In genomic region chr3:137611110-137611857, GRCm38 (mm10) we compare ENCODE assay signal across 10 mouse cellular contexts. TPM values are rescaled to one million over a fixed set of nuclear protein-coding genes. Genes with fewer than 3 reads are reported as not detected.
DNase-seq lines count a peak whose midpoint lies in the region; ATAC-seq and TF ChIP-seq lines count a peak whose summit lies in the region.
"Had no signal": no experiment of that assay in that cellular context is flagged by ENCODE, and none has a peak within 500 bp of the region (broad histone marks: within the 10 kb centered on the region; RNA-seq: fewer than 3 reads in every experiment).

No protein-coding gene starts in this region.

- no peak for TF ChIP-seq POLR2A in liver, adult 2 months (IDR thresholded peaks at IDR 0.05; ENCODE audit: extremely low read depth, insufficient read depth, low read length)

- H3K4me3 ChIP-seq in liver, adult 2 months (ENCODE audit: insufficient read depth, low read depth, low read length) = no peak overlapping the region
- no peak overlapping the region for H3K4me3 ChIP-seq in liver, embryonic 11.5 days (ENCODE audit: low read depth, low read length)
- peak overlapping the region; percentile 12 for H3K4me3 ChIP-seq in macrophage (ENCODE audit: inconsistent target)
- H3K4me3 ChIP-seq: forebrain, embryonic 12.5 days had no signal

- H3K4me2 ChIP-seq in liver, embryonic 11.5 days = no peak overlapping the region
- H3K4me2 ChIP-seq: forebrain, embryonic 12.5 days had no signal

- peaks cover 4% of the 10 kb centered on the region for H3K4me1 ChIP-seq in liver, adult 2 months (ENCODE audit: control insufficient read depth, insufficient read depth, low read length)
- H3K4me1 ChIP-seq in liver, embryonic 11.5 days (replicated peaks; ENCODE audit: control insufficient read depth, insufficient read depth, low read length) = no peaks in the 10 kb centered on the region
- H3K4me1 ChIP-seq: forebrain, embryonic 12.5 days had no signal

- H3K27me3 ChIP-seq in liver, adult 2 months (ENCODE audit: control insufficient read depth, insufficient read depth, low read length) = no peaks in the 10 kb centered on the region
- H3K27me3 ChIP-seq in liver, embryonic 11.5 days (replicated peaks; ENCODE audit: control insufficient read depth, insufficient read depth, low read length) = no peaks in the 10 kb centered on the region
- H3K27me3 ChIP-seq: forebrain, embryonic 12.5 days had no signal

- H3K9me3 ChIP-seq in liver, embryonic 11.5 days (ENCODE audit: control insufficient read depth, low read length) = no peaks in the 10 kb centered on the region
- H3K9me3 ChIP-seq: forebrain, embryonic 12.5 days had no signal

- H3K9ac ChIP-seq in liver, adult 2 months (ENCODE audit: low read depth, low read length) = no peak overlapping the region
- H3K9ac ChIP-seq in liver, embryonic 11.5 days (ENCODE audit: low read depth, low read length) = no peak overlapping the region
- H3K9ac ChIP-seq: forebrain, embryonic 12.5 days had no signal

- no peaks in the 10 kb centered on the region for H3K36me3 ChIP-seq in liver, adult 2 months (ENCODE audit: control insufficient read depth, insufficient read depth, low read length)
- H3K36me3 ChIP-seq in liver, embryonic 11.5 days (ENCODE audit: control insufficient read depth, insufficient read depth, low read length) = no peaks in the 10 kb centered on the region
- no peaks in the 10 kb centered on the region for H3K36me3 ChIP-seq in macrophage (ENCODE audit: inconsistent target)
- H3K36me3 ChIP-seq: forebrain, embryonic 12.5 days had no signal

- DNase-seq in liver, adult 2 months (ENCODE audit: extremely low read depth, low read depth, low spot score) = peak; percentile 48
- DNase-seq in liver, embryonic 11.5 days (ENCODE audit: low spot score) = no peak
- no peak for DNase-seq in urinary bladder, postnatal 4 days (ENCODE audit: low spot score in 2 of 2)
- no peak for DNase-seq in left cerebral cortex, adult 9 months (ENCODE audit: low spot score in 2 of 2)
- DNase-seq: gastrocnemius, postnatal 10 days had no signal

- H3K27ac ChIP-seq in liver, adult 2 months (replicated peaks; ENCODE audit: insufficient read depth, low read depth, low read length) = peak overlapping the region; percentile 43; the same call in 1 of the 2 replicates
- H3K27ac ChIP-seq in liver, embryonic 11.5 days (ENCODE audit: low read depth, low read length) = no peak overlapping the region
- peak overlapping the region; percentile 19 for H3K27ac ChIP-seq in macrophage
- H3K27ac ChIP-seq: forebrain, embryonic 12.5 days; kidney, postnatal 0 days had no signal

- ATAC-seq in liver, embryonic 11.5 days (replicated peaks; ENCODE audit: low FRiP score) = no peak
- ATAC-seq in CD4-positive, CD25-positive, alpha-beta regulatory T cell, adult 4 months = peak; percentile 72
- peak; percentile 75 for ATAC-seq in common myeloid progenitor, adult 5-6 weeks (replicated peaks; ENCODE audit: low read depth, poor library complexity, severe bottlenecking)

- no peaks in the 10 kb centered on the region for H3K79me2 ChIP-seq in liver, adult 2 months (ENCODE audit: control insufficient read depth, insufficient read depth, low read length)
- no peaks in the 10 kb centered on the region for H3K79me2 ChIP-seq in macrophage (ENCODE audit: inconsistent target)

- 18% methylated on average over 4 of the region's 4 CpGs for WGBS in liver, adult 2 months
- 79% methylated on average over 4 of the region's 4 CpGs for WGBS in liver, embryonic 11.5 days
- WGBS in macrophage (ENCODE audit: missing documents) = 30% methylated on average over 4 of the region's 4 CpGs

- no peak for TF ChIP-seq CTCF in liver, adult 2 months (IDR thresholded peaks at IDR 0.05; ENCODE audit: low read depth, low read length)

RNA-seq across cellular contexts. Expression of gene Ddit4l, which starts 10.1 kb away (rescaled TPM):
- total RNA-seq in liver, adult 2 months (2014; rRNA removed) = 0.37 and 0.40 TPM in 2 replicates
- polyA plus RNA-seq in liver, adult 2 months (2012; rRNA removed) = 0.44 and 0.45 TPM in 2 replicates
- 0.55 and 0.85 TPM in 2 replicates for polyA plus RNA-seq in liver, embryonic 11.5 days (2014; fragmentation: Nextera tagmentation; extraction: Ambion mirVana)
- polyA plus RNA-seq in CD4-positive, CD25-positive, alpha-beta regulatory T cell, adult 4 months (2017; shearing (Covaris generic)) = not detected
- total RNA-seq in common myeloid progenitor, adult 5-6 weeks (2017) = 0.24 TPM in 1 of 2 replicates, not detected in the other
- total RNA-seq in macrophage (2018; cell fraction: chromatin; rRNA removed) = 1 to 10 TPM in 1 of 26 experiments, not detected in 25; 2.5 TPM
- total RNA-seq in macrophage (2018; cell fraction: cytosol; rRNA removed) = under 1 TPM in 14 of 26 experiments, not detected in 12; 0.04 to 0.86 (median 0.12) TPM
- under 1 TPM in 1 of 26 experiments, not detected in 25; 0.17 TPM for total RNA-seq in macrophage (2018; cell fraction: nucleus; rRNA removed)
- polyA plus RNA-seq in macrophage (2018) = 0.15 TPM in 1 of 3 replicates, not detected in the others
